Mouse (Mus musculus) right cerebral cortex, adult 18-20 months (tissue): ENCODE data around the gene Nudt4.
A peak's percentile ranks its signal among the peaks of the same experiment; 100 is the strongest.

Experiments
- DNase-seq: peaks from one replicate; pipeline ENCODE4 v3.0.0; 2022; ENCODE audit warnings: mixed read lengths

Nudt4 gene

DNA sequence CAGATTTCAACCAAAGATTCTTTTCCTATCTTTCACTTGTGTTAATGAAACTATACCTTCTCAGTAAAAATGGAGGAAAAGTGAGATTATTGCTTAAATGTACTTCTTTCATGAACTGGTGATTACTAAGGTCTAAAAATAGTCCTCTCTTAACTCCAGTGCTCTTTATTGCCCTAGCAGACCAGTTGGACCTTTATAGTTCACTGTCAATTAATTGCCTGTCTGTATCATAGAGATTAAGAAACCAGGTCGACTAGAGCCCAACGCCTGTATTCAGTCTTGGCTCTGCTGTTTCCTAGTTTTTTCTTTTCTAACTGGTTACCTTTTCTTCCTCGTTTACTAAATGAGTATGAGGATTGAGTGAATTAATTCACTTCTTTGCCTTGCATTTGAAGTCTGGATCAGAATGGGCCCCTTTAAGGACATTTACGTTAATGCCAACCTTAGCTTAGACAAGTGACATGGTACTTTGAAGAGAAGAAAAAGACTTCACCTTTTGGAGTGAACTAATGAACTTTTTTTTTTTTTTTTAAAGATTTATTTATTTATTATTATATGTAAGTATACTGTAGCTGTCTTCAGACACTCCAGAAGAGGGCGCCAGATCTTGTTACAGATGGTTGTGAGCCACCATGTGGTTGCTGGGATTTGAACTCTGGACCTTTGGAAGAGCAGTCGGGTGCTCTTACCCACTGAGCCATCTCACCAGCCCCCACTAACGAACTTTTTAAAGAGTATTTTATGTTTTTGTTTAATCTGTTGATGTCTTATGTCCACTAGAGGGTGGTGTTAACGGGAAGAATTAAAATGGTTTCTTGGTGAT, 28.3 kb downstream of the Nudt4 start:
- no peak for DNase-seq

DNA sequence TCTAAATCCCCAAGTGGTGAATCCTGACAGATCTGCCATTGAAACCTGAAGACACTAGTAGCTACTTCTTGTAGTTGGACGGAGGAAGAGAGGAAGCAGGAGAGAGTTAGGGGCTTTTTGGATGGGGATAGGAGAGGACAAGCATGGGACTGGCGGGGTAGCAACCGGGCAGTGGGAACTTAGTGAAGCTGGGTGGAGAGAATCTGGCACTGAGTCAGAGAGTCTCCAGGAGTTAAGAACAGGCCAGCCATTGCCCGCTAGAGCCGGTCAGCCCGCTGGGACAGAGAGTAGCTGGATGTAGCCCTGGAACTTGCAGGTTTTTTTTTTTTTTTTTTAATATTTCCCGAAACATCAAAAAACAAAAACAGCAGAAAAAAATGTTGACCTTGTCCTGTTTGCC, 30.6 kb downstream of the Nudt4 start:
- DNase-seq: no peak

DNA sequence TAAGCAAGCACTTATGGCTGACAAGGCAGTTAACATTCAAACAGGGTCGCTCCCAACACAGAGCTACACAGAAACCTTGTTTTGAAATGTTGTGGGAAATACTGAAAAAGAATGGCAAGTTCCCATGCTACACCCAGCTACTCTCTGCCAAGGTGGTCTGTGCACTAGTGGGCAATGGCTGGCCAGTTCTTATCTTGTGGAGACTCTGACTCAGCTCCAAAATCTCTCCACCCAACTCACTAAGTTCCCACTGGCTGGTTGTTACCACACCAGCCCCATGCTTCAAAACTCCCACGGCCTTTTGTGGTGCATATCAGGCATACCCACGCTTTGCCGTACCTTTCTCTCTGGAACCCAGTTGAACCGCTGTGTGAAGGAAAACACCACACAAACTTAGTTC, 31.0 kb downstream of the Nudt4 start:
- no peak for DNase-seq

DNA sequence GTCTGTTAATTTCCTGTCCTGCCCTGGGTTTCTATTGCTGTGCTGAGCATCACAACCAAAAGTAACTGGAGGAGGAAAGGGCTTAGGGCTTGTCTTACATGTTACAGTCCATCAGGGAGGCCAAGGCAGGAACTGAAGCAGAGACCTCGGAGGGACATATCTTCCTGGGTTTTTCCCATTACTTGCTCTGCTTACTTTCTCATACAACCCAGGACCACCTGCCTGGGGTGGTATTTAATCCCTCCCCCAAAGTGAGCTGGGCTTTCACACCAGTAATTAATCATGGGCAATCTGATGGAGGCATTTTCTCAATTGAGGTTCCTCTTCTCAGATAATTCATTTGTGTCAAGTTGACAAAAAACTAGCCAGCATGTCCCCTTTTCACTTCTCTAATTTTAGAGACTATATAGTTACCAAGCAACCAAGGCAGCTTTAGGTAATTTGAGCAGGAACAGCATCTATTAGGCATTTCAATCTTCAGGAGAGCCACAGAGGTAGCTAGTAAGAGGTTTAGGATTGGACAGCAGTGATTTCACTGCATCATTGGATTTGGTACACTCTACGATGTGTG, 33.3 kb downstream of the Nudt4 start:
- DNase-seq: no peak

DNA sequence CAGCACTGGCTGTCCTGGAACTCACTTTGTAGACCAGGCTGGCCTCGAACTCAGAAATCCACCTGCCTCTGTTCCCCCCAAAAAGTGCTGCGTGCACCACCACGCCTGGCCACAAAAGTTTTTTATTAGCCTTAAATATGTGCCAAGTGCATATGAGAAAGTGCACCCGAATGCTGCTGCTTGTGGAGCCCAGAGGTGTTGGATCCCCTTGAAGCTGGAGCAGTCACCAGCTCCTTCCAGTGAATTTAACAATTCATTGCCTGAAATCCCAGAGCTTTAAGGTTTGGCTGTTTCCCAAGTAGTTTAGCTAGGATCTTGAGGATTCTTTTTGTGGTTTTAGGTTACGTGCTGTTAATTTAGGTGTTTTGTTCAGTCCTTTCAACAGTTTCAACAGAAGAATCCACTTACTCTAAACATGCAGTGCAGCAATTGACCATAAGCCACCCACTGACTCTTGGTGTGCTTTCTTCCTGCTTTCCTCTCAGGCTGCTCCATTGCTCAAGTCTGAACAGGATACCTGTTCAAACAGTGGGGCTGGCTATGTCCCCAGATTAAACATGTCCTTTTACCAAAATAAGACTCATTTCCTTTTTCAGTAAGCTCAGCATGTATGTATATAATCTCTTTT, 37.3 kb downstream of the Nudt4 start:
- DNase-seq: no peak

DNA sequence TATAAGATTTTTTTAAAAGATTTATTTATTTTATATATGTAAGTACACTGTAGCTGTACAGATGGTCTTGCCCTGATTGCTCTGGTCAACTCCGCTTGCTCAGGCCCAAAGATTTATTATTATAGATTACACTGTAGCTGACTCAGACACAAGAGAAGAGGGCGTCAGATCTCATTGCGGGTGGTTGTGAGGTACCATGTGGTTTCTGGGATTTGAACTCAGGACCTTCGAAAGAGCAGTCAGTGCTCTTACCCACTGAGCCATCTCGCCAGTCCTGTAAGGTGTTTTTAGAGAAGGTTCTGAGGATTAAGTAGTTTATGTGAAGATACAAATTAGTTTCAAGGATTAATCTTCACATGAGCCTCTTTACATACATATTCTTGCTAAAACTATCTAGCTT, 38.1 kb downstream of the Nudt4 start:
- no peak for DNase-seq

DNA sequence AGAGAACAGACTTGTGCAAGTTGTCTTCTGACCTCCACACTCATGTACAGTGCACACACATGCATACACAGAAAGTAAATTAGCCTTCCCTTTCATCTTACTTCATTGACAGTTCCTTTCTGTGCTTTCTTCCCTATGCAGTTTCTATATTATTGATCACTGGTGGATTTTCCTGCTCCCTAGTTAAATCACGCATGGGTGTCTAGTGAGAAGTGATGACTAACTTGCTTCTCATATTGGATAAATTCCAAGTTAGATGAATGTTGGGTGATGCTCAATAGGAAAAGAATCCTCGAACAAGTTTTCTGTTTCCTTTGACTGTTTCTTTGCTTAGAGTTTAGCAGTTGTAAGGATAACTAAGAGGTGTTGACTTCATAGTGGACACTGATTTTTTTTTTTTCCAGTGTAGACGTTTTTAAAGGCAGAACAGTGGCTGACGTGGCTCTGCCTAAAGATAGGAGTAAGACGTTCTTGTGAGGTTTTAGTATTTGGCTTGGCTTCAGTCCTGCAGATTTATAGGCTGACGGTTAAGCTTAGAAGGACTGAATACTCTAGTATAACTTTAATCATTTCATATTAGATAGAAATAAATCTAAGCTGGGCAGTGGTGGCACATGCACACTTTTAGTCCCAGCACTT, 38.8 kb downstream of the Nudt4 start:
- no peak for DNase-seq

DNA sequence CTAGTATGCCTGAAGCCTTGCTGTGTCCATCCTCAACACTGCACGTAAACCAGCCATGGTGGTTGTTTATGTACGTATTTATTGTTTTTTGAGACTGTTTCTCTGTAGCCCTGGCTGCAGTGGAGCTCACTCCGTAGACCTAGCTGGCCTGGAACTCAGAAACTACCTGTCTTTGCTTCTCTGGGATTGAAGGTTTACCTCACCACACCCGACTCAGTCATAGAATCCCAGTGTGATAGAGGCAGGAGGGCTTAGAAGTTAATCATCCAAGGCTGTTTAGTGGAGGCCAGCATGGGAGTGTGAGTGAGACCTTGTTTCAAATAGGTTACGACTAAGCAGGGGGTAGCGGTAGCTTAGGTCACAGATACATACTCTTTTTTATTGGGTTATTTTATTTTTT, 46.3 kb downstream of the Nudt4 start:
- DNase-seq: no peak

DNA sequence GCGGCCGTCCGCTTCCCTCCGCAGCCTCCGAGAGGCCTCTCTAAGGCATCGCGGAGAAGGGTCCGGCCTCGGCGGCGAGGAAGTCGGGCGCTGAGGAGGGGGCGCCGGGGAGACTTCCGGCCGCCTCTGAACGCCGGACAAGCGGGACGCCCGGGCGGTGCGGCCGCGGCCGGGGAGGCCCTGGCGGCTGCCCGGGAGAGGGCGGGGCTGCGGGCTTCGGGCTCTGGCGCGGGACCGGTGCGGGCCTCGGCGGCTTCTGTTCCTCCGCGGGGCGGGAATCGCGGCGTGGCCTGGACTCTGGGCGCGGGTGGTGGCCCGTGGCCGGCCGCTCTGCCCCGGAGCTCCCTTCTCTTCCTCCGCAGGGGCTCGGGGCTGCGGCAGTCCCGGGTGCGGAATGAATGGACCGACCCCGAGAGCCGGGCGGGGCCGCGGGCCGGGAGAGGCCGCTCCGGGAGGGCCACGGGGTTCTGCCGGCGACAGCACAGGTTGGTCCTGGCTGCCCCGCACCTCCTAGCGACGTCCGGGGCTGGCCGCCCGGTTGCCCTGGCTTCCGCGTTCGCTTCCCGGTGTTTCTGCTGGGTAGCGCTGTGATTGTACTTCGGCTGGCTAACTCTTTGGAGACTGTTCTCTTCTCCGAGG, 48.5 kb downstream of the Nudt4 start:
- no peak for DNase-seq

DNA sequence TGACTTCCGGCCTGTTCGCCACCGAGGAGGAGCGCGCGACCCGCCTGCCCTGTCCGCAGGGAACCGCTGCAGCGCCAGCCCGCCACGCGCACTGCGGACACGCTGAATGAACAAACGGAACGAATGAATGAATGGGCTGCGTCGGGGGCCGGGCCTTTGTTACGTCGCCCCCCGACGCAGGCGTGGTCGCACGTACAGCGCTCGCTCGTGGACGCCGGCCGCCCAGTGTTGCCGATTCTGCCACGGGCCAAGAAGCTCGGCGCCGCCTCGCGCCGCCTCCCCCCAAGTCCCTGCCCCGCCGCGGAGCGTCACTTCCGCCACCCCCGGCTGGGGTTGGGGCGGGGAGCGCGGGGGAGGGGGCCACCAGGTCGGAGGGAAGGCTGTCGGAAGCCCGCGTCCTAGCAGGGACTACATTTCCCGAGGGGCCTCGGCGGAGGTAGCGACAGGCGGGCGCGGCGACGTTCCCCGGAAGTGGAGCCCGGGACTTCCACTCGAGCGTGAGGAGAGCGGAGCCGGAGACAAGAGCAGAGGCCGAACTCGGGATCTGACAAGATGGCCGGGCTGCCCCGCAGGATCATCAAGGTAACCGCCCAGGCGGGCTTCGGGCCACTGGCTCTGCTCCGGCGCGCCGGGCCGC, 49.2 kb downstream of the Nudt4 start, which contains the start of gene Ube2n:
Gene Ube2n (plus strand): TSS at position 490 of the 637 bp plus-strand sequence.
- peak; percentile 99 for DNase-seq

DNA sequence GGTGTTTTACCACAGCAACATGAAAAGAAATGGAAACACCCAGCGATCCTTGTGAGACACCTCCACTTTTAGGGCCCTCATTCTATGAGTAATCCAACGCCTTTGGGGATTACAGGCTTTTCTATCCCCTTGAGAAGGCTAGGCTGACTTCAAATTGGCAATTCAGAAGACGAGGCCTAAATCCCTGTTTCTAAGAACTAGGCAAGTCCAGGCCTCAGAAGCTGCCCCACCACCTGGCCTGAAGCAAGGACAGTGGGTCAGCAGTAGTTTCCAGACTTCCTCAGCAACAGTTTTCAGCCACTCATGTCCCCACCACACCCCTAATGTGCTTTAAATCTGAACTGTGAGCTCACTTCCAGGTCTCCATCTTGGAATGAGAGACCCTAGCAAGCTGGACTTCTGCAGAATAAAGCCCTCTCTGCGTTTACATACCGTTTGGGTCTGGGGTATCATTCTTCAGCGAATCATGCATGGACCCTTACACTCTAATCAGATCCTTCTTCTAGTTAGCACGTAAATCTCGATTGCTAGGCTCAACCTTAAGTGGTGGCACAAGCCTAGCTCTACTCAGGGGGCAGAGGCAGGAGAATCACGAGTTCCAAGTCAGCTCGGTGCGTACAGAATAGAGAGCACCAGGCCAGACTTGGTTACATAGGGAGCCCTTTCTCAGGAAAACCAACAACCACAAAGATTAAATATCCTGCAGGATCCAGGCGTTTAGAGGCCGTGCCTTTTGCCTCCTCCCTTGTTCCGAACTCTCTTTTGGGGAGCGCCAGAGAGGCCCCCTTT, 50.0 kb downstream of the Nudt4 start:
- no peak for DNase-seq

DNA sequence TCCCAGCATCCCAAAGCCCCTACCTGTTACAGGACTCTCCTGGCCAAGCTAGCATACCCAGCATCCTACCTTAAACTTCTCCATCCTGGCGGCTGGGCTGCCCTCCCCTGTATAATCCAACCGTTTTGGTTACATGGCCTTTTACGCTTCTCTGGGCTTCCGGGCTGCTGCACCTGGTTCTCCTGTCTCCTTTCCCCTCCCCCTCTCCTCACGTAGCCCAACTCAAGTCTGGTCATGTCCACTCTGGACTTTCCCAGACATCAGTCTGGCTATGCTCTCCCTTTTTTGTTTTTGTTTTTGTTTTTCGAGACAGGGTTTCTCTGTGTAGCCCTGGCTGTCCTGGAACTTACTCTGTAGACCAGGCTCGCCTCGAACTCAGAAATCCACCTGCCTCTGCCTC, 51.3 kb downstream of the Nudt4 start:
- DNase-seq: no peak

DNA sequence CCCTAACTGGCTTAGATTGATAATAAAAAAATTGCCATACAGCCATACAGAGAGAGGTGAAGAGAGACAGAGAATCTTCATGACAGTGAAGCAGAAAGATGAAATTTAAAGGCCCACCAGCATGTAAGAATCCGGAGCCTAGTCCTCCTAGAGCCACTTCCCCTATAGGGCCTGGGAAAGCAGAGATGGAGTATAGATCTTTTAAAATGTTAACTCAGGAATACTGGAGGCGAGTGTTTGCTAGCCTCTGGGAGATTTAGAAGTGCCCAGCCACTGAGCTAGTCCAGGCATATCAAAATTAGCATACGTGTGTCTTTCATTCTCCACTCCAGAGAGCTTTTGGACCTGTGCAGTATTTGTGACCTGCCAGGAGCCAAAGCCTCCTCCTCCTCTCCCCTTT, 54.7 kb downstream of the Nudt4 start:
- no peak for DNase-seq

DNA sequence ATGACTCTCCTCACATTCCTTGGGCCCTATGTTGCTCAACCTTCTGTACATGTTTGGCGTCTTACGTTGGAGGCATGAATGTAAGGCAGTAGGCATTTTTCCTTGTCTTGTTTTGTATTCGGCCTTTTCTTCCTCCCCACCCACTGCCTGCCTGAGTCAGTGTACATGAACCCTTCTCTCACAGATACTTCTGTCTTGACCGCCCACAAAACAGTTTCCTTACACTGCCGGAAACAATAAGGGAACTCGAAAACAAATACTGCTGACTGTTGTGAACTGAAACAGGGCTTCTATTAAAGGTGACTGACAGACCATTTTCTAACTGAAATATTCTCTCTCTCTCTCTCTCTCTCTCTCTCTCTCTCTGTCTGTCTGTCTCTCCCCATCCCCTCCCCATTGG, 55.2 kb downstream of the Nudt4 start:
- DNase-seq: no peak

DNA sequence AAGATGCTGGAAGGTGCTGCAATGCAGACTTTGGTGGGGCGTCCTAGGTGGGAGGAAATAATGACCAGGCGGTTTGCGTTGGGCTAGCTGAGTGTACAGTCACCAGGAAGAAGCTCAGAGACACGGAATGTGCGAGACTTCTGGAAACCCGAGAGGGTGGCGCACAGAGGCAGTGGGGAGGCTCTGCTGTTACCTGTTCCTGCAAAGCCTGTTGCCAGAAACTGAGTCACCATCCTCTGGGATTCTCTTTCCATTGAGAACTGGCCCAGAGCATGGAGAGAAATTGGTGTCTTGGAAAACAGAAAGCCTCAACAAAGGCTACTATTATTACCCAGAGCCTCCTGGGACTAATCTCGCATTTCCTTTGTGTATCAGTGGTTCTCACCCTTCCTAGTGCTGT, 55.8 kb downstream of the Nudt4 start:
- DNase-seq: no peak

DNA sequence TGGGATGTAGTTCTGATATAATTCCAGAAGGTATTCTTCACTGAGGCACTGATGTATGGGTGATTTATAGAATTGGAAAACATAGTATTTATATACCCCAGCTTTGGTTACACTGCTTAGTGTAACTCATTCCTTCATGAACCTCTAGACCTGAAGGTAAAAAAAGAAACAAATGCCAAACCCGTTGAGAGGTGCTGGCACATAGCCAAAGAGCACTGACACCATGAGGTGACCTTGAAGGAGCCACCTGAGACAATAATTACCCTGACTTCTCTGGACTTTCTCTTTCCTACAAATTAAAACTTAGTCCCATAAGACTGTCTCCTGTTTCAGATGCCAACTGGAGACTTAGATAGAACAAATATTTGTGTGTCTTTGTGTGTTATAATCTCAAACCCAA, 59.6 kb downstream of the Nudt4 start:
- DNase-seq: no peak

DNA sequence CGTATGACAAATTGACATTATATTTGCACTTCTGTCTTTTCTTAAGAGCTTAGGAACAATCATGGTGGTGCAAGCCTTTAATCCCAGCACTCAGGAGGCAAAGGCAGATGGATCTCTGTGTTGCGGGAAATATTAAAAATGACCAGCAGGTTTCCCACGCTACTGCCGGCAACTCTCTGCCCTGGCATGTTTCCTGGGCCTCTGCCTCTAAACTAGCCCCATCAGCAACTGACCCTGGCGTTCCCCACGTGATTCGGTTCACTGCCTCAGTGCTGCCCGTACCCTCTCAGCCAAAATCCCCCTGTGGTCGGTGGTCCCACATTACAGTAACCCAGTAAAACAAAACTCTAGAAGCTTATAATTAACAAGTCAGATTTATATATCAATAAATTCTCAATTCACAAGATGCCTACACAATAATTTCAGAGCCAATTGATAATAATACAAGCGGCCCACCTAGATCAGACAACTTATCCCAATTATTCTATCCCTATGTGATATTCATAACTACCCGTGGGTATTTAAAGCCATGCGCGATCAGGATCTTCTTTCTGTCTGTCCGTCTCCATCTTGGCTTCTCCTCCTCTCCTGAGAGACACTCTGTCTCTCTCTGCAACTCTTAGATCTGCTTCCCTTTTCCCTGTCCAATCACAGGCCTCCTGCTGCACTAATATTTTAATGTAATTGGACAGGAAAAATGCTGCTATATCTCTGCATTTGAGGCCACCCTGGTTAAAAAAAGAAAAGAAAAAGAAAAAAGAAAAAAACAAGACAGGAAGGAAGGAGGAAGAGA, 60.3 kb downstream of the Nudt4 start:
- no peak for DNase-seq

DNA sequence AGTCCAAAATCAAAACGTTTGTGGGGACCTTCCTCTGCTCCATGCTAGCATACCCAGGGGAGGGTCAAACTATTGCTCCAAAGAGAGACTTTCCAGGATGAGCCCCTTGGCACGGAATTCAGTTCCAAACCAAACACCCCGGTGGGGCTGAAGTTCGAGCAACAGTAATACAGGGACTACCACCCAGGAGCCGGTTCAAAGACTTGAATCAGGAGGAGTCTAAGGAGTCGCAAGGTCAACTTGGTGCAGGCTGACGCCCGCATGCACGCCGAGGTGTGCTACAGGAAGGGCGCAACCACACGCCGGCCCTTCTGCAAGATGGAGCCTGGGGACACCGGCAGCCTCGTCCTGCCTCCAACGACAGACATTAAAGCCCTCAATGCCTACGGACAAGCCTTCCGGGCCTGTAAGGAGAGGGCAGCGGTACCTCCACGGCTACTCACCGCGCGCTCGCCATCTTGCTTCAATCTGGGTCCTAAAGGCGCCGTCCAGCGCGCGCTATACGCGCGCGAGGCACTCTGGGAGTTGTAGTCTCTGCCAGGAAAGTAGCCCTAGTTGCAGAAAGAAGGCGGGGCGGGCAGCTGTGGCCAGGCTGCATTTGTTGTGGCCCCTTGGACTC, 62.4 kb downstream of the Nudt4 start, which contains the start of gene Mrpl42:
Gene Mrpl42 (minus strand): TSS at position 478 of the 619 bp plus-strand sequence.
- peak; percentile 91 for DNase-seq

DNA sequence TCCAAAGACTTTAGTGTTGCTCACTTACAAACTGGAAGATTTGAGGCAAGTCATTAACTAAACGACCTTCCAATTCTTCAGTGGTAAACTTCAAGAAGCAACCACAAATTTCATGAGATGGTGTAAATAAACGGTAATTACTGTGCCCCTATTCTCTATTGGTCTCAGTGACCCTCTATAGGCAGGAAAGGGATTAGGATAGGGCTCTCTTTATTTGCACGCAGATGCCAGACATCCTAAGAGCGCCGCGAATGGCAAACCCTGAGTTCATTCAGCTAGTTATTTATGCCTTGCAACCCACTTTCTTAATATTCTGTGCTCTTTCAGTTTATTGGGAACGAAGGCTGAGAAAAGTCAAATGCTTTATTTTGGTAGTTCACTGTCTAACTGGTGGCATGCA, 62.9 kb downstream of the Nudt4 start:
- no peak for DNase-seq
